Mouse (Mus musculus) forebrain, embryonic 16.5 days (tissue): ENCODE measurements at regions not wholly inside any gene's neighbourhood (a gene's known extent, or its start where the extent isn't known, plus 50 kb on each side); places are given as distances from the start of the nearest gene placed in this dataset.

Experiments
- ATAC-seq: fragments of 200-750 bp; cut with Nextera tagmentation; 2 replicates; pipeline ENCODE4 v1.8.0; 2017; ENCODE audit warnings: mild to moderate bottlenecking, moderate library complexity
- H3K27ac ChIP-seq: fragments of 300-500 bp; sonication (generic); 2 replicates; pipeline ENCODE4 v1.5.1; 2014; ENCODE audit warnings: low read length, control low read depth
- H3K27me3 ChIP-seq: fragments of 300-500 bp; sonication (generic); replicated peaks from 2 replicates; pipeline ENCODE4 v1.6.1; 2014; ENCODE audit warnings: low read length; ENCODE audit not compliant: control insufficient read depth, insufficient read depth
- H3K36me3 ChIP-seq: fragments of 300-500 bp; sonication (generic); 2 replicates; pipeline ENCODE4 v1.6.1; 2014; ENCODE audit not compliant: control insufficient read depth, insufficient read depth
- H3K4me1 ChIP-seq: fragments of 300-500 bp; sonication (generic); replicated peaks from 2 replicates; pipeline ENCODE4 v1.6.1; 2014; ENCODE audit warnings: low read length; ENCODE audit not compliant: control insufficient read depth, insufficient read depth
- H3K4me2 ChIP-seq: fragments of 300-500 bp; sonication (generic); 2 replicates; pipeline ENCODE4 v1.6.1; 2014; ENCODE audit warnings: mild to moderate bottlenecking, low read length, control low read depth
- H3K4me3 ChIP-seq: fragments of 300-500 bp; sonication (generic); replicated peaks from 2 replicates; pipeline ENCODE4 v1.5.1; 2014; ENCODE audit warnings: mild to moderate bottlenecking, low read length, control low read depth
- H3K9ac ChIP-seq: fragments of 300-500 bp; sonication (generic); replicated peaks from 2 replicates; pipeline ENCODE4 v1.6.1; 2014; ENCODE audit warnings: low read depth, low read length, control low read depth
- H3K9me3 ChIP-seq: fragments of 300-500 bp; sonication (generic); 2 replicates; pipeline ENCODE4 v1.6.1; 2016; ENCODE audit warnings: low read length; ENCODE audit not compliant: control insufficient read depth
- WGBS: fragments of 180-500 bp; shearing (Covaris S2); extraction: QIAGEN DNeasy Blood & Tissue Kit; methylation state at CpG from one replicate; pipeline ENCODE4 v1.1.7; 2014; 5-methylcytosine and 5-hydroxymethylcytosine counted together

DNA sequence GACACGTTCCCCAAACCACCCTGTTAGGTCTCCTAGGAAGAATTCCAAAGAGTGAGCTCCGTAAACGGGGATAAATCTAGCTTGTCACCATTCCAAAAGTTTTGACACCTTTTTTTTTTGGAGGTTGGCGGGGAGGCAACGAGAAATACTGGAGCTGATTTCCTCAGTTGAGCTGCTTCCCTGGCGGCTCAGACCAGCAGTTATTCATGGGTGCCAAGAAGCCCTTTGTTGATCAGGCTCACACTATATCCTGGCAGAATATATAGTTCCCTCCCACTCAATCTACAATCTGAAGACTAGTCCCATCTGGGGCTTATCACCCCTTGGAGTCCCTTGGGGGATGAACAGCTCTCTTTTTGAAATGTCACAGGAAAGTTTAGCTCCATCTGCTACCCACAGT lies 77.5 kb upstream of the Tiam2 start:
- Histone ChIP-seq H3K9me3 (no peaks in the 10 kb centered on the region), H3K27me3 (no peaks in the 10 kb centered on the region), H3K4me2 (no peak overlapping the region), H3K27ac (peak overlapping the region; percentile 87), H3K9ac (no peak overlapping the region), H3K4me3 (no peak overlapping the region), H3K36me3 (no peaks in the 10 kb centered on the region), H3K4me1 (peaks cover 67% of the 10 kb centered on the region)
- ATAC-seq = peak; percentile 91
- 33% methylated on average over 6 of the region's 6 CpGs for WGBS

- Histone ChIP-seq H3K27ac (peak overlapping the region; percentile 87), H3K9ac (no peak overlapping the region; the same call in 1 of the 2 replicates), H3K36me3 (no peaks in the 10 kb centered on the region), H3K9me3 (no peaks in the 10 kb centered on the region), H3K27me3 (no peaks in the 10 kb centered on the region), H3K4me2 (no peak overlapping the region), H3K4me3 (no peak overlapping the region), H3K4me1 (peaks cover 67% of the 10 kb centered on the region)
- WGBS = 61% methylated on average over 7 of the region's 7 CpGs
- ATAC-seq = no peak
Observed at GRCm38 (mm10) chr17:3249320-3249719, 77.1 kb upstream of the Tiam2 start.

GRCm38 (mm10) chr17:3251176-3251575 lies 75.2 kb upstream of the Tiam2 start:
- peaks cover 60% of the 10 kb centered on the region for H3K4me1 ChIP-seq
- ATAC-seq = no peak
- no peak overlapping the region for H3K4me3 ChIP-seq
- no peaks in the 10 kb centered on the region for H3K36me3 ChIP-seq
- no peak overlapping the region for H3K4me2 ChIP-seq
- H3K27me3 ChIP-seq = no peaks in the 10 kb centered on the region
- peak overlapping the region; percentile 87 for H3K27ac ChIP-seq
- H3K9ac ChIP-seq = no peak overlapping the region
- WGBS = 43% methylated on average over 4 of the region's 4 CpGs
- no peaks in the 10 kb centered on the region for H3K9me3 ChIP-seq

DNA sequence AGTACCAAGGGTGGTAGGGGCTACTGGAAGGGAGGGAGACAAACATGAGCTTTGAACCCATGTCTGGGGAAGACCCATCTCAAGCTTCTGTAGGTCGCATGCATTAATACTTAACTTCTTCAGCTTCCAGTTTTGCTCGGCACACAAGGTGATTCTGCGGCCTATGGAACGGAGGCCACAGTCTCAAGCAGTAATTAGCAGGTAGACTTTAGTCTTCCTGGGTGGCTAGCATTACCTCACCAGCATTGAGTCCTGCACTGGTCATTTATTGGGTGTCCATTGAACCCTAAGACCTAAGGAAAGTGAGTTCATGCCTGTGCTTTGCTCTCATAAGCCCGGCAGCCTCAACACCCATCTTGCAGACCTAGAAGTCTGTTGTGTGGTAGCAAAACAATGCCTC lies 74.4 kb upstream of the Tiam2 start:
- no peak for ATAC-seq
- Histone ChIP-seq H3K27me3 (no peaks in the 10 kb centered on the region), H3K4me1 (peaks cover 54% of the 10 kb centered on the region), H3K4me3 (no peak overlapping the region), H3K9ac (no peak overlapping the region), H3K4me2 (no peak overlapping the region), H3K36me3 (no peaks in the 10 kb centered on the region), H3K27ac (peak overlapping the region; percentile 41), H3K9me3 (no peaks in the 10 kb centered on the region)
- 94% methylated on average over 5 of the region's 5 CpGs for WGBS

DNA sequence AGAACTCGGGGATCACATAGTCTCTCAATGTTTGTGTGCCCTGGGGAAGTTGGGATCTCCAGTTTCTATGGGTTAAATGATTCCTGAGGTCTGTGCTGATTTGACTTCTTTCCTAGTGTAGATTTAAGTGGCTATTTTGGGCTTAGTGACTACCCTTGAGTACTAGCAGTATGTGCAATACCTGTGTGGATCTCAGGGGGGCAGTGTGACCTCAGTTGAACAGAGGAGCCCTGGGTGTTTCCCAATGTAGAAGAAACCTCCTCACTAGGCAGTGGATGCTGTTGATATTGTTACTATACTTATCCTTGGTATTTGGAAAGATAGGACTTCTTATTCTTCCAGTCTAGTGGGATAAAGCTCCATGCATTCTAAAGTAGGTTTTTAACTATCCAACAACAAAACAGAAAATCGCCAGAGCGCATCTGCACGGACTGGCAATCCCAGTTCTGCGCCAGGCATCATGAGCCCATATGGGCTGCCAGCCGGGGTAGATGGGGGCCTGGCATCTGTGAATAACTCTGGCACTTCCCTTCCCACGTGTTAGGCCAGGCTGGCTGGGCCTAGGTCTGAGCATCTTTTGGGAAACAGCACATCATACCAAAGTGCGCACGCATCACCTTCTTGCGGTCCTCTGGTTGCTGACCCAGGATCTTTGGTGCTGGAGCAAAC lies 72.7 kb upstream of the Tiam2 start:
- Histone ChIP-seq H3K27me3 (no peaks in the 10 kb centered on the region), H3K4me2 (no peak overlapping the region), H3K4me1 (peaks cover 48% of the 10 kb centered on the region), H3K9ac (no peak overlapping the region), H3K4me3 (no peak overlapping the region), H3K36me3 (no peaks in the 10 kb centered on the region), H3K9me3 (no peaks in the 10 kb centered on the region), H3K27ac (peak overlapping the region; percentile 82)
- 67% methylated on average over 10 of the region's 10 CpGs for WGBS
- no peak for ATAC-seq

DNA sequence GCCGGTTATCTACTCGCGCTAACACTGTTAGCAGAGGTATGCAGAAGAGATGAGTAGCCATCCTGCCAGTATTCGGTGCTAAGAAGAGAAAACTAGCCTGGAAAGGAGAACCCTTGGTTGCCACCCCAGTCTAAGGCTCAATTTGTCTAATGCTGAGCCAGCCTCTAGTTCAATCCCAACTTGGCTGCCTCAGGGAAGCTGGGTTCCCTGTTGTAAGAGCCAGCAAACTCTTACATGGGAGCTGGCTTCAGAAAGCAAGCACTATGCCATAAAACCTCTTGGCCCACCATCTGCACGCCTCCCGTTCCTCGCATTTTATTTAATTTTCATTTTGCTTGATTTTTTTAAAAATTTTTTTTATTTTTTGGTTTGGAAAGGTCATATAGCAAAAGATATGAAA lies 69.6 kb upstream of the Tiam2 start:
- Histone ChIP-seq H3K4me1 (peaks cover 35% of the 10 kb centered on the region), H3K9ac (no peak overlapping the region), H3K27ac (peak overlapping the region; percentile 56), H3K4me2 (no peak overlapping the region), H3K27me3 (no peaks in the 10 kb centered on the region), H3K4me3 (no peak overlapping the region), H3K9me3 (no peaks in the 10 kb centered on the region), H3K36me3 (no peaks in the 10 kb centered on the region)
- WGBS = 69% methylated on average over 7 of the region's 7 CpGs
- ATAC-seq = peak; percentile 44

DNA sequence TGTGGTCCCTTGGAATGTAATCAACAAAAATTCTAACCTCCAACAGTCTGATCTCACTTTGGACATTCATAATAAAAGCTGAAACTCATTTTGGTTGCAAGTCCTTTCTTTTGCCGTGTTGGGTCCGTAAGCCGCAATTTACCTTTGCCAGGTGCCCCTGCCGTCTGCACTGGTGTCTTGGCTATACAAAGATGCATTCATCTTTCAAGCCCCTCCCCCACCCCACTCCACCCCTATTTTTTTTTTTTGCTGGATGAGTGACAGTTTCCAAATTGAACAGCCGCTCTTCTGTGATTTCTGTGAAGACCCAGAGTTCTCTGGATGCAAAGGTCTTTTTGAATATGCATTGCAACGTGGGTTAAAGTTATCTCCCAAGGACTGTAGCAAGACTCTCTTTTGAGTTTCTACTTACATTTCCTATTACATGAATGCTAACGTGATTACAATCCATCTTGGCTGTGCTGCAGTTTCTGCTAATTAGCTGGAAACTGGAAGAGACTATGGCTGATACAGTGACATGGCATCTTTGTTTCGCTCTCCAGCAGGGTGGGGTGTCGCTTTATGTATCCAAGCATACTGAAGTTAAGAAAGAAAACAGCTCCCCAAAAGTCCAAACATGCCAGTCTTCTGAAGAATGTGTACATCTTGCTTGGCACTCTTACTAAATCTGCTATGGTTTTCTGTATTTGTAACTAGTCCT lies 67.4 kb upstream of the Tiam2 start:
- no peaks in the 10 kb centered on the region for H3K36me3 ChIP-seq
- no peaks in the 10 kb centered on the region for H3K9me3 ChIP-seq
- 26% methylated on average over 9 of the region's 9 CpGs for WGBS
- H3K4me1 ChIP-seq = peaks cover 28% of the 10 kb centered on the region
- ATAC-seq = peak; percentile 75
- no peaks in the 10 kb centered on the region for H3K27me3 ChIP-seq
- no peak overlapping the region for H3K4me3 ChIP-seq
- H3K4me2 ChIP-seq = no peak overlapping the region
- H3K9ac ChIP-seq = no peak overlapping the region
- H3K27ac ChIP-seq = peak overlapping the region; percentile 43

DNA sequence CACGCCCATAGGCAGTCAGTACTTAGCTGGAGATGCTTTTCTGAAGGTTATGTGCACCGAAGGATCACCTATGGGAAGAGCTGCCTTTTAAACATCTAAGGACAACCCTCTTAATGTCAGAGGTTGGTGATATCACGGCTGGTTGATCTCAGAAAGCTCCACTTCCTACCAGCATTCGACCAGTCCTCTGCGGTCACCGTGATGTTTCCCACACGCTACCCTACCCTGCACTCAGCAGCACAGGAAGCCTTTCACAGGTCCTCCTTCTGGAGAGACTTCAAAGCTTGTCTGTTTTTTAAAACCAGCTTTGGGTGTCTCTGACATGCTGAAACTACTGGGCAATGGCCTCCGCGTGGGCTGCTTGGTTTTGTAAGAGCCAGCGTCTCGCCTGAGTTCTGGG lies 65.6 kb upstream of the Tiam2 start:
- H3K4me2 ChIP-seq = no peak overlapping the region
- H3K27ac ChIP-seq = no peak overlapping the region
- H3K4me1 ChIP-seq = peaks cover 21% of the 10 kb centered on the region
- no peaks in the 10 kb centered on the region for H3K9me3 ChIP-seq
- H3K4me3 ChIP-seq = no peak overlapping the region
- no peaks in the 10 kb centered on the region for H3K27me3 ChIP-seq
- WGBS = 92% methylated on average over 11 of the region's 11 CpGs
- ATAC-seq = no peak
- H3K9ac ChIP-seq = no peak overlapping the region
- no peaks in the 10 kb centered on the region for H3K36me3 ChIP-seq

GRCm38 (mm10) chr17:3273108-3274091 lies 53.0 kb upstream of the Tiam2 start:
- no peak overlapping the region for H3K4me2 ChIP-seq
- peaks cover 16% of the 10 kb centered on the region for H3K4me1 ChIP-seq
- H3K4me3 ChIP-seq = no peak overlapping the region
- no peaks in the 10 kb centered on the region for H3K36me3 ChIP-seq
- ATAC-seq = peak; percentile 79
- no peaks in the 10 kb centered on the region for H3K9me3 ChIP-seq
- WGBS = 48% methylated on average over 22 of the region's 22 CpGs
- H3K27me3 ChIP-seq = no peaks in the 10 kb centered on the region
- H3K27ac ChIP-seq = no peak overlapping the region
- no peak overlapping the region for H3K9ac ChIP-seq
